Mouse (Mus musculus): ENCODE measurements around the gene Vmn1r117.
"Not testable (repeated sequence)": the region's sequence is repeated elsewhere in the genome, so short reads cannot be mapped to it uniquely, and the experiment has no call there.

- TF ChIP-seq CTCF (IDR thresholded peaks at IDR 0.05; ENCODE audit: low read depth, low read length); GATA1 (IDR thresholded peaks at IDR 0.05; ENCODE audit: borderline replicate concordance, low read length); TAL1 (conservative IDR thresholded peaks at IDR 0.05; ENCODE audit: low read depth, low read length); POLR2AphosphoS5 (IDR thresholded peaks at IDR 0.05; ENCODE audit: insufficient replicate concordance, low read depth, low read length); GATA2 (IDR thresholded peaks at IDR 0.05; ENCODE audit: borderline replicate concordance, low read depth, low read length): not testable (repeated sequence)
Observed at GRCm38 (mm10) chr7:20871956-20872355, 12.0 kb downstream of the Vmn1r117 start, which contains the start of gene Vmn1r116.
